Mouse (Mus musculus) sigmoid colon, adult 10 weeks (tissue): ENCODE data around the gene Ap4s1. TPM values are rescaled to one million over a fixed set of nuclear protein-coding genes. Genes with fewer than 3 reads are reported as not detected.

Source experiments
- polyA plus RNA-seq: library from polyadenylated mRNA; stranded (reverse); fragments of 350-450 nt; fragmentation: Illumina TruSeq; extraction: RNeasy Lipid Tissue Mini Kit (QIAGEN cat#74804); gene quantifications from one replicate; pipeline ENCODE4 v1.2.3, GENCODE M21; 2014; ENCODE audit warnings: low read depth, low replicate concordance

Gene Ap4s1
- 41.3 TPM for polyA plus RNA-seq

GRCm38 (mm10) chr12:51690893-51691844, at the start of gene Ap4s1:
Gene Ap4s1, plus strand, starts transcription at chr12:51691033.

GRCm38 (mm10) chr12:51691845-51692632, 1.2 kb downstream of the Ap4s1 start, which contains the start of gene Strn3:
Gene Strn3, minus strand, starts transcription at chr12:51691897.

Other genes with a start within 250 kb of the Ap4s1 start
- gene Coch, start 97.7 kb upstream of the Ap4s1 start, polyA plus RNA-seq: 1.1 TPM
- gene Strn3, start 864 bp downstream of the Ap4s1 start, polyA plus RNA-seq: 144 TPM
- gene Hectd1, start 138.5 kb downstream of the Ap4s1 start, polyA plus RNA-seq: 89.6 TPM